Mouse (Mus musculus): Measurements from ENCODE around the gene Olfr1315-ps1. TPM values are rescaled to one million over a fixed set of nuclear protein-coding genes. Genes with fewer than 3 reads are reported as not detected.

Olfr1315-ps1 gene
- polyA plus RNA-seq (2016; fragmentation: Nextera tagmentation; extraction: Ambion mirVana) = not detected in 2 replicates

GRCm38 (mm10) chr2:112115340-112115739 lies at the start of gene Olfr1315-ps1:
Olfr1315-ps1 (minus strand) TSS chr2:112115440.
- H3K4me1 ChIP-seq (replicated peaks) = no peaks in the 10 kb centered on the region
- H3K9me3 ChIP-seq = no peaks in the 10 kb centered on the region
- H3K27ac ChIP-seq = no peak within 1 kb of the TSS
- H3K4me3 ChIP-seq (replicated peaks) = no peak within 1 kb of the TSS
- ATAC-seq (ENCODE audit: insufficient number of reproducible peaks, insufficient read depth, low FRiP score, low TSS enrichment, low read depth) = no peak
- no peaks in the 10 kb centered on the region for H3K27me3 ChIP-seq
- H3K9ac ChIP-seq (replicated peaks) = no peak within 1 kb of the TSS
- no peak within 1 kb of the TSS for H3K4me2 ChIP-seq
- WGBS = 73% methylated on average over 1 of the region's 1 CpGs
- no peaks in the 10 kb centered on the region for H3K36me3 ChIP-seq

- no peak for ATAC-seq (ENCODE audit: insufficient number of reproducible peaks, insufficient read depth, low FRiP score, low TSS enrichment, low read depth)
- Histone ChIP-seq H3K27ac (no peak within 1 kb of the TSS), H3K36me3 (no peaks in the 10 kb centered on the region), H3K9me3 (no peaks in the 10 kb centered on the region), H3K4me1 (replicated peaks) (no peaks in the 10 kb centered on the region), H3K4me2 (no peak within 1 kb of the TSS), H3K27me3 (no peaks in the 10 kb centered on the region), H3K4me3 (replicated peaks) (no peak within 1 kb of the TSS), H3K9ac (replicated peaks) (no peak within 1 kb of the TSS)
Measured at GRCm38 (mm10) chr2:112153898-112154297, 38.7 kb upstream of the Olfr1315-ps1 start, which contains the start of gene Olfr1318. Olfr1318 (plus strand) TSS chr2:112154198.

- Histone ChIP-seq H3K4me2 (no peak within 1 kb of the TSS), H3K36me3 (no peaks in the 10 kb centered on the region), H3K27me3 (no peaks in the 10 kb centered on the region), H3K27ac (no peak within 1 kb of the TSS), H3K9me3 (no peaks in the 10 kb centered on the region), H3K4me1 (replicated peaks) (no peaks in the 10 kb centered on the region), H3K4me3 (replicated peaks) (no peak within 1 kb of the TSS), H3K9ac (replicated peaks) (no peak within 1 kb of the TSS)
- no peak for ATAC-seq (ENCODE audit: insufficient number of reproducible peaks, insufficient read depth, low FRiP score, low TSS enrichment, low read depth)
- 77% methylated on average over 2 of the region's 2 CpGs for WGBS
Measured at GRCm38 (mm10) chr2:112140029-112140428, 24.8 kb upstream of the Olfr1315-ps1 start, which contains the start of gene Olfr1317. Olfr1317 (plus strand) TSS chr2:112140329.

GRCm38 (mm10) chr2:112134877-112135276 lies 19.6 kb upstream of the Olfr1315-ps1 start, which contains the start of gene Olfr1316:
Olfr1316 (minus strand) TSS chr2:112134977.
- no peak within 1 kb of the TSS for H3K4me2 ChIP-seq
- no peak within 1 kb of the TSS for H3K27ac ChIP-seq
- H3K9me3 ChIP-seq = no peaks in the 10 kb centered on the region
- no peaks in the 10 kb centered on the region for H3K27me3 ChIP-seq
- no peak for ATAC-seq (ENCODE audit: insufficient number of reproducible peaks, insufficient read depth, low FRiP score, low TSS enrichment, low read depth)
- H3K4me3 ChIP-seq (replicated peaks) = no peak within 1 kb of the TSS
- WGBS = 87% methylated on average over 2 of the region's 2 CpGs
- H3K4me1 ChIP-seq (replicated peaks) = no peaks in the 10 kb centered on the region
- H3K9ac ChIP-seq (replicated peaks) = no peak within 1 kb of the TSS
- no peaks in the 10 kb centered on the region for H3K36me3 ChIP-seq

- H3K27me3 ChIP-seq = no peaks in the 10 kb centered on the region
Measured at GRCm38 (mm10) chr2:112096681-112097080, 18.6 kb downstream of the Olfr1315-ps1 start, which contains the start of gene Olfr1314. Olfr1314 (minus strand) TSS chr2:112096781.

GRCm38 (mm10) chr2:112077743-112078142 lies 37.5 kb downstream of the Olfr1315-ps1 start, which contains the start of gene Olfr1313:
Olfr1313 (minus strand) TSS chr2:112077843.
- Histone ChIP-seq H3K9ac (replicated peaks) (no peak within 1 kb of the TSS), H3K36me3 (no peaks in the 10 kb centered on the region), H3K27me3 (no peaks in the 10 kb centered on the region), H3K4me1 (replicated peaks) (no peaks in the 10 kb centered on the region), H3K4me2 (no peak within 1 kb of the TSS), H3K27ac (no peak within 1 kb of the TSS), H3K9me3 (no peaks in the 10 kb centered on the region), H3K4me3 (replicated peaks) (no peak within 1 kb of the TSS)
- ATAC-seq (ENCODE audit: insufficient number of reproducible peaks, insufficient read depth, low FRiP score, low TSS enrichment, low read depth) = no peak

More at GRCm38 (mm10) chr2:112096681-112097080, 18.6 kb downstream of the Olfr1315-ps1 start, which contains the start of gene Olfr1314:
- no peak within 1 kb of the TSS for H3K4me2 ChIP-seq
- H3K36me3 ChIP-seq = no peaks in the 10 kb centered on the region
- no peak for ATAC-seq (ENCODE audit: insufficient number of reproducible peaks, insufficient read depth, low FRiP score, low TSS enrichment, low read depth)
- H3K9ac ChIP-seq (replicated peaks) = no peak within 1 kb of the TSS
- no peaks in the 10 kb centered on the region for H3K9me3 ChIP-seq
- no peak within 1 kb of the TSS for H3K4me3 ChIP-seq (replicated peaks)
- no peaks in the 10 kb centered on the region for H3K4me1 ChIP-seq (replicated peaks)
- H3K27ac ChIP-seq = no peak within 1 kb of the TSS

Other genes starting within 250 kb of the Olfr1315-ps1 start
- not detected in 2 replicates for gene Olfr1305, start 238.3 kb downstream of the Olfr1315-ps1 start, polyA plus RNA-seq (2016; fragmentation: Nextera tagmentation; extraction: Ambion mirVana)
- not detected in 2 replicates for gene Olfr1306, start 199.2 kb downstream of the Olfr1315-ps1 start, polyA plus RNA-seq (2016; fragmentation: Nextera tagmentation; extraction: Ambion mirVana)
- not detected in 2 replicates for gene Olfr1307, start 166.0 kb downstream of the Olfr1315-ps1 start, polyA plus RNA-seq (2016; fragmentation: Nextera tagmentation; extraction: Ambion mirVana)
- not detected in 2 replicates for gene Olfr1308, start 150.5 kb downstream of the Olfr1315-ps1 start, polyA plus RNA-seq (2016; fragmentation: Nextera tagmentation; extraction: Ambion mirVana)
- not detected in 2 replicates for gene Olfr1309, start 125.2 kb downstream of the Olfr1315-ps1 start, polyA plus RNA-seq (2016; fragmentation: Nextera tagmentation; extraction: Ambion mirVana)
- gene Olfr1310, start 102.7 kb downstream of the Olfr1315-ps1 start, polyA plus RNA-seq (2016; fragmentation: Nextera tagmentation; extraction: Ambion mirVana) = not detected in 2 replicates
- gene Olfr1311, start 91.0 kb downstream of the Olfr1315-ps1 start, polyA plus RNA-seq (2016; fragmentation: Nextera tagmentation; extraction: Ambion mirVana) = not detected in 2 replicates
- not detected in 2 replicates for gene Olfr1312, start 65.2 kb downstream of the Olfr1315-ps1 start, polyA plus RNA-seq (2016; fragmentation: Nextera tagmentation; extraction: Ambion mirVana)
- not detected in 2 replicates for gene Olfr1313, start 37.6 kb downstream of the Olfr1315-ps1 start, polyA plus RNA-seq (2016; fragmentation: Nextera tagmentation; extraction: Ambion mirVana)
- gene Olfr1314, start 18.7 kb downstream of the Olfr1315-ps1 start, polyA plus RNA-seq (2016; fragmentation: Nextera tagmentation; extraction: Ambion mirVana) = not detected in 2 replicates
- not detected in 2 replicates for gene Olfr1316, start 19.5 kb upstream of the Olfr1315-ps1 start, polyA plus RNA-seq (2016; fragmentation: Nextera tagmentation; extraction: Ambion mirVana)
- gene Olfr1317, start 24.9 kb upstream of the Olfr1315-ps1 start, polyA plus RNA-seq (2016; fragmentation: Nextera tagmentation; extraction: Ambion mirVana) = not detected in 2 replicates
- gene Olfr1318, start 38.8 kb upstream of the Olfr1315-ps1 start, polyA plus RNA-seq (2016; fragmentation: Nextera tagmentation; extraction: Ambion mirVana) = not detected in 2 replicates
- gene Lpcat4, start 124.0 kb upstream of the Olfr1315-ps1 start, polyA plus RNA-seq (2016; fragmentation: Nextera tagmentation; extraction: Ambion mirVana) = 12.9 and 14.0 TPM in 2 replicates
- gene Nutm1, start 143.9 kb upstream of the Olfr1315-ps1 start, polyA plus RNA-seq (2016; fragmentation: Nextera tagmentation; extraction: Ambion mirVana) = 0.10 TPM in 2 replicates
- gene Nop10, start 146.5 kb upstream of the Olfr1315-ps1 start, polyA plus RNA-seq (2016; fragmentation: Nextera tagmentation; extraction: Ambion mirVana) = 170 and 181 TPM in 2 replicates
- 10.6 and 11.4 TPM in 2 replicates for gene Slc12a6, start 150.4 kb upstream of the Olfr1315-ps1 start, polyA plus RNA-seq (2016; fragmentation: Nextera tagmentation; extraction: Ambion mirVana)
- not detected in 2 replicates for gene Gm21985, start 150.9 kb upstream of the Olfr1315-ps1 start, polyA plus RNA-seq (2016; fragmentation: Nextera tagmentation; extraction: Ambion mirVana)